Mouse (Mus musculus) embryonic facial prominence, embryonic 15.5 days (tissue): ENCODE results near the gene Mertk. TPM values are rescaled to one million over a fixed set of nuclear protein-coding genes. Genes with fewer than 3 reads are reported as not detected.

ENCODE experiments used
- ATAC-seq: fragments of 200-750 bp; cut with Nextera tagmentation; 2 replicates; pipeline ENCODE4 v1.8.0; 2017; ENCODE audit warnings: low read depth, moderate TSS enrichment; ENCODE audit not compliant: insufficient number of reproducible peaks, low FRiP score, low TSS enrichment
- H3K27ac ChIP-seq: fragments of 300-500 bp; sonication (generic); replicated peaks from 2 replicates; pipeline ENCODE4 v1.5.1; 2015; ENCODE audit warnings: mild to moderate bottlenecking, inconsistent platforms
- H3K27me3 ChIP-seq: fragments of 300-500 bp; sonication (generic); 2 replicates; pipeline ENCODE4 v1.6.1; 2015; ENCODE audit warnings: inconsistent platforms
- H3K36me3 ChIP-seq: fragments of 300-500 bp; sonication (generic); 2 replicates; pipeline ENCODE4 v1.6.1; 2015; ENCODE audit warnings: mild to moderate bottlenecking, inconsistent platforms
- H3K4me1 ChIP-seq: fragments of 300-500 bp; sonication (generic); 2 replicates; pipeline ENCODE4 v1.6.1; 2015; ENCODE audit warnings: inconsistent platforms
- H3K4me2 ChIP-seq: fragments of 300-500 bp; sonication (generic); replicated peaks from 2 replicates; pipeline ENCODE4 v1.6.1; 2015; ENCODE audit warnings: mild to moderate bottlenecking, inconsistent platforms
- H3K4me3 ChIP-seq: fragments of 300-500 bp; sonication (generic); replicated peaks from 2 replicates; pipeline ENCODE4 v1.5.1; 2015; ENCODE audit warnings: mild to moderate bottlenecking, inconsistent platforms
- H3K9ac ChIP-seq: fragments of 300-500 bp; sonication (generic); 2 replicates; pipeline ENCODE4 v1.6.1; 2015; ENCODE audit warnings: inconsistent platforms
- H3K9me3 ChIP-seq: fragments of 300-500 bp; sonication (generic); replicated peaks from 2 replicates; pipeline ENCODE4 v1.6.1; 2016; ENCODE audit warnings: inconsistent platforms
- WGBS: fragments of 180-500 bp; shearing (Covaris S2); methylation state at CpG from one replicate; pipeline ENCODE4 v1.1.7; 2015; 5-methylcytosine and 5-hydroxymethylcytosine counted together
- polyA plus RNA-seq: library from polyadenylated mRNA; unstranded; fragments of >200 nt; fragmentation: Nextera tagmentation; extraction: Ambion mirVana; gene quantifications from 2 replicates; pipeline ENCODE4 v1.2.1, GENCODE M21; 2015

Mertk gene
- polyA plus RNA-seq, 1 experiment from 2014 or later: 10.2 TPM

GRCm38 (mm10) chr2:128722106-128722710, 23.5 kb downstream of the Mertk start:
- Histone ChIP-seq H3K4me1 (0 out of 2 replicates have a peak, but pooled peaks cover 8% of the 10 kb centered on the region), H3K4me3 (no peak overlapping the region), H3K4me2 (no peak overlapping the region), H3K9ac (no peak overlapping the region), H3K27me3 (no peaks in the 10 kb centered on the region), H3K36me3 (peaks cover 4% of the 10 kb centered on the region; the same call in 1 of the 2 replicates), H3K9me3 (no peaks in the 10 kb centered on the region), H3K27ac (no peak overlapping the region)
- no peak for ATAC-seq
- WGBS: 80% methylated on average over 5 of the region's 5 CpGs

GRCm38 (mm10) chr2:128726067-128726466, 27.3 kb downstream of the Mertk start:
- H3K4me2 ChIP-seq: no peak overlapping the region
- H3K4me3 ChIP-seq: no peak overlapping the region
- ATAC-seq: no peak
- H3K27me3 ChIP-seq: no peaks in the 10 kb centered on the region
- H3K9ac ChIP-seq: no peak overlapping the region
- 0 out of 2 replicates have a peak, but pooled peaks cover 12% of the 10 kb centered on the region for H3K36me3 ChIP-seq
- H3K9me3 ChIP-seq: no peaks in the 10 kb centered on the region
- WGBS: 86% methylated on average over 5 of the region's 5 CpGs
- H3K4me1 ChIP-seq: no peaks in the 10 kb centered on the region
- H3K27ac ChIP-seq: no peak overlapping the region

GRCm38 (mm10) chr2:128726626-128727025, 27.9 kb downstream of the Mertk start:
- Histone ChIP-seq H3K27ac (no peak overlapping the region), H3K36me3 (peaks cover 16% of the 10 kb centered on the region; the same call in 1 of the 2 replicates), H3K9ac (no peak overlapping the region), H3K9me3 (no peaks in the 10 kb centered on the region), H3K4me2 (no peak overlapping the region), H3K4me1 (no peaks in the 10 kb centered on the region), H3K27me3 (no peaks in the 10 kb centered on the region), H3K4me3 (no peak overlapping the region)
- ATAC-seq: no peak
- 75% methylated on average over 7 of the region's 7 CpGs for WGBS

GRCm38 (mm10) chr2:128727552-128727951, 28.8 kb downstream of the Mertk start:
- no peak overlapping the region for H3K4me2 ChIP-seq
- H3K9ac ChIP-seq: no peak overlapping the region
- H3K4me1 ChIP-seq: peaks cover 4% of the 10 kb centered on the region; the same call in 1 of the 2 replicates
- no peaks in the 10 kb centered on the region for H3K9me3 ChIP-seq
- H3K27me3 ChIP-seq: no peaks in the 10 kb centered on the region
- peaks cover 16% of the 10 kb centered on the region; the same call in 1 of the 2 replicates for H3K36me3 ChIP-seq
- WGBS: 43% methylated on average over 3 of the region's 3 CpGs
- H3K27ac ChIP-seq: no peak overlapping the region
- no peak for ATAC-seq
- H3K4me3 ChIP-seq: no peak overlapping the region

GRCm38 (mm10) chr2:128728066-128728465, 29.3 kb downstream of the Mertk start:
- Histone ChIP-seq H3K27me3 (no peaks in the 10 kb centered on the region), H3K4me1 (peaks cover 5% of the 10 kb centered on the region; the same call in 1 of the 2 replicates), H3K27ac (no peak overlapping the region), H3K9ac (no peak overlapping the region), H3K9me3 (no peaks in the 10 kb centered on the region), H3K4me2 (no peak overlapping the region), H3K4me3 (no peak overlapping the region), H3K36me3 (peaks cover 16% of the 10 kb centered on the region; the same call in 1 of the 2 replicates)
- WGBS: 71% methylated on average over 4 of the region's 4 CpGs
- no peak for ATAC-seq

- no peak overlapping the region for H3K4me3 ChIP-seq
- peaks cover 13% of the 10 kb centered on the region; the same call in 1 of the 2 replicates for H3K36me3 ChIP-seq
- no peak overlapping the region for H3K9ac ChIP-seq
- no peaks in the 10 kb centered on the region for H3K9me3 ChIP-seq
- H3K27ac ChIP-seq: no peak overlapping the region
- peaks cover 10% of the 10 kb centered on the region; the same call in 1 of the 2 replicates for H3K4me1 ChIP-seq
- no peak for ATAC-seq
- H3K27me3 ChIP-seq: no peaks in the 10 kb centered on the region
- no peak overlapping the region for H3K4me2 ChIP-seq
- 76% methylated on average over 7 of the region's 7 CpGs for WGBS
Measured at GRCm38 (mm10) chr2:128729141-128729540, 30.4 kb downstream of the Mertk start.

- no peak overlapping the region for H3K9ac ChIP-seq
- no peak for ATAC-seq
- H3K36me3 ChIP-seq: peaks cover 12% of the 10 kb centered on the region; the same call in 1 of the 2 replicates
- no peaks in the 10 kb centered on the region for H3K9me3 ChIP-seq
- H3K27ac ChIP-seq: no peak overlapping the region
- H3K4me1 ChIP-seq: peaks cover 25% of the 10 kb centered on the region
- 76% methylated on average over 10 of the region's 10 CpGs for whole genome bisulfite sequencing
- H3K27me3 ChIP-seq: no peaks in the 10 kb centered on the region
- H3K4me3 ChIP-seq: no peak overlapping the region
- H3K4me2 ChIP-seq: no peak overlapping the region
Measured at GRCm38 (mm10) chr2:128731514-128731913, 32.8 kb downstream of the Mertk start.

GRCm38 (mm10) chr2:128731951-128732350, 33.2 kb downstream of the Mertk start:
- H3K4me1 ChIP-seq: peaks cover 25% of the 10 kb centered on the region
- peaks cover 12% of the 10 kb centered on the region; the same call in 1 of the 2 replicates for H3K36me3 ChIP-seq
- no peaks in the 10 kb centered on the region for H3K27me3 ChIP-seq
- no peak overlapping the region for H3K27ac ChIP-seq
- ATAC-seq: no peak
- H3K4me3 ChIP-seq: no peak overlapping the region
- H3K9me3 ChIP-seq: no peaks in the 10 kb centered on the region
- 76% methylated on average over 1 of the region's 1 CpGs for WGBS
- no peak overlapping the region for H3K4me2 ChIP-seq
- H3K9ac ChIP-seq: no peak overlapping the region

GRCm38 (mm10) chr2:128735089-128735488, 36.3 kb downstream of the Mertk start:
- Histone ChIP-seq H3K36me3 (peaks cover 6% of the 10 kb centered on the region; the same call in 1 of the 2 replicates), H3K27ac (peak overlapping the region; percentile 60)

GRCm38 (mm10) chr2:128737051-128737450, 38.3 kb downstream of the Mertk start:
- 69% methylated on average over 2 of the region's 2 CpGs for WGBS
- H3K27ac ChIP-seq: no peak overlapping the region
- no peaks in the 10 kb centered on the region for H3K27me3 ChIP-seq
- ATAC-seq: no peak
- no peaks in the 10 kb centered on the region for H3K9me3 ChIP-seq
- peaks cover 45% of the 10 kb centered on the region for H3K4me1 ChIP-seq
- H3K4me3 ChIP-seq: no peak overlapping the region
- no peaks in the 10 kb centered on the region for H3K36me3 ChIP-seq
- no peak overlapping the region for H3K4me2 ChIP-seq
- H3K9ac ChIP-seq: no peak overlapping the region

More at GRCm38 (mm10) chr2:128735089-128735488, 36.3 kb downstream of the Mertk start:
- no peaks in the 10 kb centered on the region for H3K9me3 ChIP-seq
- H3K27me3 ChIP-seq: no peaks in the 10 kb centered on the region
- H3K4me1 ChIP-seq: peaks cover 45% of the 10 kb centered on the region
- no peak overlapping the region for H3K4me3 ChIP-seq
- no peak overlapping the region for H3K9ac ChIP-seq
- 29% methylated on average over 3 of the region's 3 CpGs for WGBS
- no peak overlapping the region for H3K4me2 ChIP-seq
- ATAC-seq: no peak

GRCm38 (mm10) chr2:128737796-128738195, 39.0 kb downstream of the Mertk start:
- Histone ChIP-seq H3K4me1 (peaks cover 40% of the 10 kb centered on the region), H3K9ac (no peak overlapping the region), H3K27me3 (no peaks in the 10 kb centered on the region), H3K9me3 (no peaks in the 10 kb centered on the region), H3K4me2 (no peak overlapping the region), H3K36me3 (no peaks in the 10 kb centered on the region; the same call in 1 of the 2 replicates), H3K27ac (peak overlapping the region; percentile 44; the same call in 1 of the 2 replicates), H3K4me3 (no peak overlapping the region)
- no peak for ATAC-seq
- 73% methylated on average over 4 of the region's 4 CpGs for WGBS
